Mouse (Mus musculus) spleen, adult 2 months (tissue): Measurements from ENCODE around the gene Cyren. TPM values are rescaled to one million over a fixed set of nuclear protein-coding genes. Genes with fewer than 3 reads are reported as not detected.

ENCODE experiments used
- DNase-seq, 2 experiments: peaks; one replicate each; pipeline versions ENCODE4 v3.0.0 to v3.0.0-alpha.2; 2012 to 2021; ENCODE audit warnings: low spot score in 2 of 2, low read depth in 1 of 2
- H3K27ac ChIP-seq: fragments of 200-500 bp; 2 replicates; pipeline ENCODE4 v1.5.1; 2012; ENCODE audit warnings: low read length, inconsistent platforms; ENCODE audit not compliant: insufficient read depth
- H3K27me3 ChIP-seq: fragments of 200-500 bp; 2 replicates; pipeline ENCODE4 v1.6.1; 2012; ENCODE audit warnings: mild to moderate bottlenecking, moderate library complexity, low read length, inconsistent platforms; ENCODE audit not compliant: control insufficient read depth, insufficient read depth
- H3K36me3 ChIP-seq: fragments of 200-500 bp; 2 replicates; pipeline ENCODE4 v1.6.1; 2012; ENCODE audit warnings: mild to moderate bottlenecking, low read length, inconsistent platforms; ENCODE audit not compliant: control insufficient read depth, insufficient read depth
- H3K4me1 ChIP-seq: fragments of 200-500 bp; 2 replicates; pipeline ENCODE4 v1.6.1; 2011; ENCODE audit warnings: inconsistent platforms; ENCODE audit not compliant: control insufficient read depth, insufficient read depth, insufficient read length
- H3K4me3 ChIP-seq: fragments of 200-500 bp; 2 replicates; pipeline ENCODE4 v1.5.1; 2011; ENCODE audit warnings: mild to moderate bottlenecking, inconsistent platforms; ENCODE audit not compliant: insufficient read depth, insufficient read length; ENCODE audit errors: extremely low read depth
- CTCF ChIP-seq: fragments of 200-500 bp; IDR thresholded peaks from 2 replicates; pipeline ENCODE4 v1.5.1; 2011; ENCODE audit warnings: mild to moderate bottlenecking, inconsistent platforms; ENCODE audit not compliant: insufficient read depth, insufficient read length, insufficient replicate concordance; ENCODE audit errors: extremely low read depth
- POLR2A ChIP-seq: fragments of 200-500 bp; IDR thresholded peaks from 2 replicates; pipeline ENCODE4 v1.6.1; 2011; ENCODE audit warnings: low read depth, low read length, inconsistent platforms
- WGBS: fragments of 180-500 bp; shearing (Covaris S2); methylation state at CpG from one replicate; pipeline ENCODE4 v1.1.7; 2018; 5-methylcytosine and 5-hydroxymethylcytosine counted together
- polyA plus RNA-seq: library from polyadenylated mRNA; depleted of rRNA; stranded (reverse); fragments of >200 nt; gene quantifications from 2 replicates; pipeline ENCODE4 v1.2.3, GENCODE M21; 2012

Cyren gene
- polyA plus RNA-seq, 1 experiment: 8.1 TPM

DNA sequence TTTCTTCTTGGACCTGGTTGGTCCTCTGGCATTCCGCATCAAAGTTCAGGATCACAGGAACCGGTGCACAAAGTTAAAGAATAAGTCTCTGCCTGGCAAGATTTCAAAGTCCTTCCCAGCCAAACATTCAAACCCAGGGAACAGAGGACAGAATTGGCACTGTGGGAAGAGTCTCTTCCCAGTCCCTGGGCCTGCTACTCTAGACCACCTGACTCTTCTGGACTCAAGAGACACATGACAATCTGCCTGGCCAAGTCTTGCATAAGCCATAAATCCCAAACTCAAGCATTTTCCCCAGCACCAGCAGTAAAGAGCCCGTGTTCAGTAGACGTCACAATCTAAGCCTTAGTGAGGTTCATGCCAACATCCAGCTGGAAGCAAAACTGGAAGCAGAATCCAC, 28.8 kb upstream of the Cyren start:
- Histone ChIP-seq H3K4me3 (no peak overlapping the region), H3K36me3 (peaks cover 21% of the 10 kb centered on the region), H3K27ac (no peak overlapping the region), H3K27me3 (no peaks in the 10 kb centered on the region), H3K4me1 (peaks cover 19% of the 10 kb centered on the region)
- no peak for TF ChIP-seq POLR2A
- no peak for TF ChIP-seq CTCF
- WGBS: 90% methylated on average over 4 of the region's 4 CpGs
- no peak for DNase-seq

DNA sequence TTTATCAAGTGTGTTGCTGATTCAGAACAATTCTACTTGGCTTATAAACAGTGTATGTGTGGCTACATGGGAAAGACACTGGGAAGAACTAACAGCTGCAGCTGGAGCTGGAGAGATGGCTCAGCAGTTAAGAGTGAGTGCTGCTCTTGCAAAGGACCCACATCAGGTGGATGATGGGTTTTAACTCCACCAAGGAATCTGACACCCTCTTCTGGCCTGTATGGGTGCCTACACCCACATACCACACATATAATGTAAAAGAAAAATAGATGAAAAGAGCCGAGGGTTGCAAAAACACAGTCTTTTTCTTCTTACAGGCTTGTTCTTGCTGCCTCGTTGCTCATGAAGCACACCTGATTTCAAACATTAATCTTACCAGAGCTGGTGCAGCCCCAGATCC, 28.3 kb upstream of the Cyren start:
- Histone ChIP-seq H3K4me3 (no peak overlapping the region), H3K36me3 (peaks cover 21% of the 10 kb centered on the region), H3K27ac (no peak overlapping the region), H3K27me3 (no peaks in the 10 kb centered on the region), H3K4me1 (peaks cover 19% of the 10 kb centered on the region)
- 83% methylated on average over 2 of the region's 2 CpGs for WGBS
- TF ChIP-seq POLR2A (no peak), CTCF (no peak)
- no peak for DNase-seq

DNA sequence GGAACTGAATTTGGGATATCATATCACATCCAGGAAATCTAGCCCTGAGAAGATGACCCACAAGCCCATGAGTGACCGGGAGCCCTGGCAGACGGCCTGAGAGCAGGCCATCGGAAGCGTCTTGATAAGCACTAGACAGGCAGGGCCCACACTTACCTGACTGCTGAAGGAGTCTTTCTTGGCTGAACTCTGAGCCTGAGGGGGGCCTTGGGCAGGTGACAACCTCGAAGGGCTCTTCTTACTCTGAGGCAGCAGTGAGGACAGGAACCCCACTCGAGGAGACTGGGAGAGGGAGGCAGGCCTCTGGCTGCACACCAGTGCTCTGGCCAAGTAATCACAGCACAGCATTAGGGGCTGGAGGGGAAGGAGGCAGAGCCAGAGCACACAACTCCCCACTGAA, 26.5 kb upstream of the Cyren start:
- TF ChIP-seq POLR2A: no peak
- no peak for TF ChIP-seq CTCF
- DNase-seq: no peak
- Histone ChIP-seq H3K4me3 (no peak overlapping the region), H3K27ac (no peak overlapping the region), H3K36me3 (peaks cover 27% of the 10 kb centered on the region), H3K4me1 (peaks cover 14% of the 10 kb centered on the region; the same call in 1 of the 2 replicates), H3K27me3 (no peaks in the 10 kb centered on the region)
- 91% methylated on average over 6 of the region's 6 CpGs for WGBS

DNA sequence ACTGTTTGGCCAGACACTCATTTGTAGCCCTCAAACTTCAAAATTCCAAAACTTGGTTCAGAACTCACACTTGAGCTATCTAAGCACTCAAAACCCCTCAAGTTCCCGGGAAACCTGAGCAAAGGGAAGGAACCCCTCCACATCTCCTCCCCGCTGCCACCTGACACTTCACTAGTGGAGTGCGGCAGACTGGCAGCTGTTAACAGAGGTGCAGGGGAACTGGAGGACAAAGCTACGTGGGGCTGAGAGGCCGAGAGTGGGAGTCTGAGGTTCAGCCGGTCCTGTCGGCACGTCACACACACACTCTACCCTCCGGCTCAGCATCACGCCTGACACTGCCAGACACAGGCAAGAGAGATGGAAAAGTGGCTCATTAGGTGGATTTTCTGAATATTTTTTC, 26.0 kb upstream of the Cyren start:
- TF ChIP-seq POLR2A (no peak), CTCF (no peak)
- Histone ChIP-seq H3K27ac (no peak overlapping the region), H3K27me3 (no peaks in the 10 kb centered on the region), H3K36me3 (peaks cover 31% of the 10 kb centered on the region), H3K4me1 (peaks cover 14% of the 10 kb centered on the region; the same call in 1 of the 2 replicates), H3K4me3 (no peak overlapping the region)
- DNase-seq: no peak
- WGBS: 85% methylated on average over 10 of the region's 10 CpGs

DNA sequence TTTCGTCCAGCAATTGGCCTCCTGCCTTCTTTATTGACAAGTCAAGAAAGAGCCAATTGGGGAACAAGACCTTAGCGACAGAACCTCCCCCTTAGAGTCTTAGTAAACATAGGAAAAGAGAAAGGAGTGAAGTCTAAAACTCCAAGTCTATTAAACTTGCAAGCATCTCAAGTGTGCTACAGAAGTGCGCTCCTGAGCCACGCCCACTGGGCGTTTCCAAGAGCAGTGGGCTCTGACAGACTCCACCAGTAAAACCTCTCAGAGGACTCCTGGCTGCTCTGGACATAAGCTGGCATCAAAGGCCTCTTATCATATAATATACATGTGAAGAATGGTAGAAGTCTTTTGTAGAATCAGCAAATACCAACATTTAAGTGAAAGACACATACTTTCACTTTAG, 25.6 kb upstream of the Cyren start:
- peaks cover 31% of the 10 kb centered on the region for H3K36me3 ChIP-seq
- DNase-seq: no peak
- no peaks in the 10 kb centered on the region for H3K27me3 ChIP-seq
- no peak overlapping the region for H3K27ac ChIP-seq
- TF ChIP-seq CTCF (no peak), POLR2A (no peak)
- 87% methylated on average over 5 of the region's 5 CpGs for WGBS
- peaks cover 14% of the 10 kb centered on the region; the same call in 1 of the 2 replicates for H3K4me1 ChIP-seq
- no peak overlapping the region for H3K4me3 ChIP-seq

DNA sequence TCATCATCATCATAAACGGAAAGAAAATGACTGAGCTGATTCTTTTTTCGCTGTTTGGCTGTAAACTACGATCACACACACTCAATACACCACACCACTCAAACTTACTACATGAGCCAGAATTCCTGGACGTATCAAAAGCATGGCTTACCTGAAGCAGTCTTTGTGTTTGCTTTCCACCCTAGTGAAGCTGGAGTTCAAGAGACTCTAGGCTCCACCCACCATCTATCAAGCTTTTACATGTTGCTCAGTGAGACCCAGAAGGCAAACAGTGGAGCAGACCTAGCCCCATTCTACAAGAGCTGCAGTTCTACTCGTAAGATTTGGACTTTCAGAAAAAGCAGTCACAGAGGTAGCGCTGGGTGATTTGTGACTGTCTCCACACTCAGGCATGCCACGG, 24.7 kb upstream of the Cyren start:
- DNase-seq: no peak
- TF ChIP-seq CTCF (no peak), POLR2A (no peak)
- Histone ChIP-seq H3K27me3 (no peaks in the 10 kb centered on the region), H3K4me1 (peaks cover 14% of the 10 kb centered on the region; the same call in 1 of the 2 replicates), H3K27ac (peak overlapping the region; percentile 89; the same call in 1 of the 2 replicates), H3K36me3 (peaks cover 29% of the 10 kb centered on the region), H3K4me3 (0 out of 2 replicates have a peak overlapping the region, but pooled peaks have one; percentile 3)
- WGBS: 86% methylated on average over 7 of the region's 7 CpGs

DNA sequence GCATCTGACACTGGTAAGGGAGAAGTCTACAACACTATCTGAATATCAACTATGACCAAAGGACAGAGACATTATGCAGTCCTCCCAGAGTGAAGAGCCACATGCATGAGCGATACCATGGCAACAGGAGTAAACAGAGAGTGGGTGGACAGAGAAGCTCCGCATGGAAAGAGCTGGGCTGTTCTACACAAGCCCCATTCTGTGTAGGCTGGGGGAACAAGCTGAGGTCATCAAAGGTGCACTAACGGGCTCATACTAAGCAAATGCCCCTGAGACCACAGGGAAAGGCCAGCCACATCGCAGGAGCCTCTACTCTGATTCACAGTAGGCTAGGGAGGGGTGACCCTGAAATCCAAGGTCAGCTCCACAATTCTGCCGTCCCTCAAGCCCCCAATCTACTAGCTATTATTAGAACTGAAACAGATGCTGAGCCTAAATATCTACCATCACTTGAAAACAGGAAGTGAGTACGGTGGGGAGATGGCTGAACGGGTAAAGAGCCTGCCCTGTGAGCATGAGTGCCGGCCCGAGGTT, 24.1 kb upstream of the Cyren start:
- 27% methylated on average over 9 of the region's 9 CpGs for WGBS
- peak overlapping the region; percentile 42; the same call in 1 of the 2 replicates for H3K4me3 ChIP-seq
- H3K4me1 ChIP-seq: peaks cover 14% of the 10 kb centered on the region; the same call in 1 of the 2 replicates
- peak; percentile 41 to 61 for DNase-seq
- TF ChIP-seq CTCF (no peak), POLR2A (no peak)
- H3K36me3 ChIP-seq: peaks cover 28% of the 10 kb centered on the region
- H3K27ac ChIP-seq: peak overlapping the region; percentile 89
- H3K27me3 ChIP-seq: no peaks in the 10 kb centered on the region
